Mouse (Mus musculus): ENCODE measurements around the gene Amn.

Gene Amn

GRCm38 (mm10) chr12:111270629-111271277 lies at the start of gene Amn:
TSS of gene Amn (plus strand) at chr12:111271095.
- no peak for ATAC-seq (ENCODE audit: low TSS enrichment)

DNA sequence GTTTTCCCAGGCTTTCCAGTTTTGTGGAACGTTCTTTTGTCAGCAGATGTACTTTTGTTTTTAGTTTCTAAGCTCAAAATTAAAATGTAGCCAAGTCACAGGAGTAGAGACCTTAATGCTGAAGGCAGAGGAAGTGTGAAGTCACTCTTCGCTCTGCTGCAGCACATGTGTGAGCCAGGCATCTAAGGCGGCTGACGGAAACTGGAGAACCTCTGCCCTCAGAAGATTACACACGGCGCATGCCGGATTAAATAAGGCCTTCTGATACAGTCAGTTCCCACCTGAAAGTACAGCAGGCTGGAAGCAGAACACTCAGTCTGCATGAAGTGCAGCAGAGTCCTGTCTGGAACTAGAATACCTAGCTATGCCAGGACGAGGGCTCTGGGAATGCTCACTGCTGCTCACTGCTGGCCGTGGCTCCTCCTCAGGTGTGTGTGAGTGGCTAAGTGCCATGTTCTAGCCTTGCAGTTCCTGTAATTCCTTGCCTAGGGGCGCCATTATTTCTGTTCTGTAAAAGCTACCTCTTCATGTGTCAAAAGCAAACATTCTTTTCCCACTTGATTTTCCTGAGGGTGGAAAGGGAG lies 45.6 kb upstream of the Amn start:
- peak; percentile 38; the same call in 1 of the 2 replicates for ATAC-seq (ENCODE audit: low TSS enrichment)

- ATAC-seq (ENCODE audit: low TSS enrichment) = no peak
These were observed 43.5 kb upstream of the Amn start for GRCm38 (mm10) chr12:111227410-111227809.

DNA sequence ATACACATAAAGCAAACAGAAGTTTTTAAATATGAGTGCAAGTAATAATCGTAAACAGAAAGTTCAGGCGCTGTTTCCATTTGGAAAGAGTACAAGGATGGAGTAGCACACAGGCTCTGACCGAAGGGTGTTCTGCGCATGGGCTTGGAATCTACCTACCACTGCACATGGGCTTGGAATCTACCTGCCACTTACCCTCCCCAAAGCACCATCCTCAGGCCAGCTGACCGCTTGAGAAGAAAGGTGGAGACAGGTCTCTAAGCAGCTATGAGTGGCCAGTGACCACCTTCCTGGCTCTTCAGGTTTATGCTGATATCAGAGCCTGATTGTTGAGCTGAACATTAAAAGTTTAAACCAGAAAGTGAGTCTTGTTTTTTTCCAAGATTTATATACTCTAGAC lies 42.4 kb upstream of the Amn start:
- no peak for ATAC-seq (ENCODE audit: low TSS enrichment)

DNA sequence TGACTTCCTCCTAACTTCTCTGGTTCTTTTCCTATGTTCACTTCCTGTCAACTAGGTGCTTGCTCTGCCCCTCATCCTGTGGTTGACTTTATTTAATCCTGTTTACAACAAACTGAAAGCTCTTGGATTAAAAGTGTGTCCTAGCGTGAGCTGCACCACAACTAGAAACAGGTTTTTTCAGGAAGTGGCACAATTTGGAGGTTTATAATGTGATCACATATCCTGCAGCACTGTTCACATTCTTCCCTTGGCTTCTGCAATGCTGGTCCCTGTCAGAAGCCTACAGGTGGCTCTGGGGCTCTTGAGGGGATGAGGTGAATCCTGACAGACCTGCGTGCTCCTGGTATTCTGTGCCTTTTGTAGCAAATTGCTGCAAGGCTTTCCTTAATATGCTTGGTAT lies 40.1 kb upstream of the Amn start:
- ATAC-seq (ENCODE audit: low TSS enrichment) = no peak

DNA sequence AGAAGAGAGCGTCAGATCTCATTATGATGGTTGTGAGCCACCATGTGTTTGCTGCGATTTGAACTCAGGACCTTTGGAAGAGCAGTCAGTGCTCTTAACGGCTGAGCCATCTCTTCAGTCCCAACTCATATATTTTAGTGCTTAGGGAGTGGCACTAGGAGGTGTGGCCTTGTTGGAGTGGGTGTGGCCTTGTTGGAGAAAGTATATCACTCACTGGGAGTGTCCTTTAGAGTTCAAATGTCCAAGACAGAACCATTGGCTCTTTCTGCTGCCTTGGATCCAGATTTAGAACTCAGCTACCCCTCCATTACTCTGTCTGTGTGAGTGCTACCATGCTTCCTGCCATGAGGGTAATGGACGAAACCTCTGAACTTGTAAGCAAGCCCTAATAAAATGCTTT lies 37.1 kb upstream of the Amn start:
- no peak for ATAC-seq (ENCODE audit: low TSS enrichment)

GRCm38 (mm10) chr12:111234383-111234782 lies 36.5 kb upstream of the Amn start:
- no peak for ATAC-seq (ENCODE audit: low TSS enrichment)

DNA sequence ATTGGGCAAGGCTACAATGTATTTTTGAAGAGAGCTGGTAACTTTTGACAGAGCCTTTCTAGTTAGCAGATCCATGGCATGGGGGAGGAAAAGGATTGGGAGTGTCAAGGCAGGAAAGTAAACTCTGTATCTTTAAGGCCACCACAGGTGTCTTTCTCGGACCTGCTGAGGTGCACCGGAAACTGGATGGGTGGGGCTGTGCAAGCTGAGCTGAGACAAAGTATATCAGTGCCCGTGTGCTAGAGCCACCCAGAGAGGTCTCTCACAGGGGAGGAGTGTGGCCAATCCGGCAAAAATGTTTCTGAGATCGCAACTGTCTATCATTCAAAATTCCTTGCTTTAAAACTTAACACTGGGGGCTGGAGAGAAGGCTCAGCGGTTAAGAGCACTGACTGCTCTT lies 35.3 kb upstream of the Amn start:
- ATAC-seq (ENCODE audit: low TSS enrichment) = no peak

DNA sequence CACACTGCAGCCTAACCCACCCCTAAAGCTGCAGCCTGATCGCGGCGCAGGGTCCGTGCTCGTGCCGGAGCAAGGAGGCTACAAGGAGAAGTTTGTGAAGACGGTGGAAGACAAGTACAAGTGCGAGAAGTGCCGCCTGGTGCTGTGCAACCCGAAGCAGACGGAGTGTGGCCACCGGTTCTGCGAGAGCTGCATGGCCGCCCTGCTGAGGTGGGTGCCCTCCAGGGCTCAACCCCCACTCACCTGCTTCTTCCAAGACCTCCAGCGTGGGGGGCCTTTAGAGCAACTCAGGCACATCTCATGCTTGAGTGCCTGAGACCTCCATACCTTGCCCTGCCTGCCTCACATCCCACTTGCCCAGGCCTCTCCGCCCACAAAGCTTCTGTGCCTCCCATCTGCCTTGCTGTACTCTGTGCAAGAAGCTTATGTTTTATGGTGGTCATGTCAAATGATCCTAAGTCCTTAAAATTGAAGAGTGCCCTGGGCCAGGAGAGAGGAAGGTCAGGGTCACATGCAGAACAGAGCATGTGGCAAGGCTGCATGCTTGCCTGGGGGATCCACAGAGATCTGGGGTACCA lies 33.2 kb upstream of the Amn start:
- peak; percentile 50; the same call in 1 of the 2 replicates for ATAC-seq (ENCODE audit: low TSS enrichment)

- no peak for ATAC-seq (ENCODE audit: low TSS enrichment)
These were observed 32.5 kb upstream of the Amn start for GRCm38 (mm10) chr12:111238345-111238744.

DNA sequence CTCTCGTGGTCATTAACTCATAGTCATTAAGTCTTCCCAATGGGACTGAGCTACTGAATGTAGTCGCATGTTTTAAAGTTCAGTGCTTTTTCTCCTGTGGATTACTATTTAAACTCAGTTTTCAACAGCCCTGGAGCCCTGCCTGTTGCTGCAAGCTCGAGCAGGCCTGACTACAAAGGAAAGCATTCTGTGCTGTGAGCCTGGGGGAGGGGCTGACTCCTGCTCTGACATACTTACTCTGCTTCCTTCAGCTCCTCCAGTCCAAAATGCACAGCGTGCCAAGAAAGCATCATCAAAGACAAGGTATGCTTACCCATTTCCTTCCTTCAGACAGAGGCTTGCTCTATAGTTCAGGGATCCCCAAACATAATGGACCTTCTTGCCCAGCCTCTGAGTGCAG lies 32.1 kb upstream of the Amn start:
- ATAC-seq (ENCODE audit: low TSS enrichment) = peak; percentile 39; the same call in 1 of the 2 replicates

GRCm38 (mm10) chr12:111239930-111240329 lies 31.0 kb upstream of the Amn start:
- no peak for ATAC-seq (ENCODE audit: low TSS enrichment)

GRCm38 (mm10) chr12:111241916-111242315 lies 29.0 kb upstream of the Amn start:
- no peak for ATAC-seq (ENCODE audit: low TSS enrichment)

GRCm38 (mm10) chr12:111242346-111242745 lies 28.5 kb upstream of the Amn start:
- ATAC-seq (ENCODE audit: low TSS enrichment) = no peak

GRCm38 (mm10) chr12:111243733-111244132 lies 27.2 kb upstream of the Amn start:
- 0 out of 2 replicates have a peak, but pooled peaks have one; percentile 42 for ATAC-seq (ENCODE audit: low TSS enrichment)

DNA sequence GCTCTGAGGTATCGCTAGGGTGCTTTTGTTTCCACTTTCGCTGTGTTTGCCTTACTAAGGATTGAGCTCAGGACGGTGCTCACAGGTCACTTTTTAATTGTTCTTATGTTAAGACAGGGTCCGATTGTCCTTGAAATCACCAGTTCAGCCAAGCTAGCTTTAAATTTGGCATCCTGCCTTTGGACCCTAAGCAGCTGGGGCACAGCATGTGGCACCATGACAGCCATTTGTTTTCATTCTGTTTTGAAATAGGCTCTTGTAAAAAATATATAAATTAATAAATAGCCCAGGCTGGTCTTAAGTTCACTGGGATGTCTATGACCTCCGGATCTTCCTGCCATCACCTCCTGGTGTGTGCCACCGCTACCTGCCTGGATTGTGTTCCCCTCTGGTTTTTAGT lies 25.8 kb upstream of the Amn start:
- no peak for ATAC-seq (ENCODE audit: low TSS enrichment)

DNA sequence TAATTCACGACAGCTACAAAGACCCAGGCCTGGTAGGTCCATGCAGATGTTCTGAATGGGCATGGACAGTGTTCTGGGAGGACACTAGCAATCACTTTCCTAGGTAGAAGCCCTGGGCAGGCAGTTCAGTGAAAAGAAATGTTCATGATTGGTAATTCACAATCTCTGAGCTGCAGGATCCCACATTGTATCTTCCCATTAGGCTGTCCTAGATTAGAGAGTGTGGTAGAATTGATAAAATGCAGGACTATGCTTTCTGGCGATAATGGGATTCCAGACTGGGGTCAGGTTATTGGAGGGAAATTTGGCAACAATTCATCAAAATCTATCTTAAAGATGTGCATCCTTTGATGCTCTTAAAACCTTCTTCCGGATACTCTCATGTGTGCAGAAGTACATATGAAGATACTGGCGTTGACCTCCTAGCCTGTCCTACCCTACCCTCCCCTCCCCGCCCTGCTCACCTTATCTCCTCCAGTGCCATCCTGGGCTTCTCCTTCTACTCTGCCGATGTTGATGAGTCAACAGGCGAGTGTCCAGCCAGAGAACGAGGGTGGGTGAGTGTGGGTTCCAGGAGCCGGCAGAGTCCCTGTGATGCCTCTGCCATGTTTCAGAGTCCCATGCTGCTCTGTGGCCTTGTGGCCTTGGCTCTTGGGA lies 24.0 kb upstream of the Amn start:
- ATAC-seq (ENCODE audit: low TSS enrichment) = no peak

GRCm38 (mm10) chr12:111249095-111249494 lies 21.8 kb upstream of the Amn start:
- no peak for ATAC-seq (ENCODE audit: low TSS enrichment)

- peak; percentile 86 for ATAC-seq (ENCODE audit: low TSS enrichment)
These were observed 20.8 kb upstream of the Amn start for GRCm38 (mm10) chr12:111250116-111250515.

DNA sequence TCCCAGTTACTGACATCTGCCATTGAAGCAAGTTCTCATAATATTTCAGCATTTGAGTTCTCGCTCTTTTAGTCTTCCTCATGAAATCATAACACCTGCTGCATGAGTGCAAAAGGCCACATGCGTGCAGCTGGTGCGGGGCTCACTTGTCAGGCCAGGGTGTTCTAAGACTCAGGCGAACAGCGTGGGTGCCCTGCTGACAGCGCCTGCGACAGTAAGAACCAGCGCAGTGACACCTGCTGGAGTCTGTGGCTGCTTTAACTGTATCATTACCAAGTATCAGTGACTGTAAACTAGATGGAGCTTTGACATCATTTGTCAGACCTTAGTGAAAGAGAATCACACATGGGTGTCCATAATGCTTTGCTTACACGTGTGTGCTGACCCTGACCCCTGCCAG lies 19.7 kb upstream of the Amn start:
- no peak for ATAC-seq (ENCODE audit: low TSS enrichment)

- ATAC-seq (ENCODE audit: low TSS enrichment) = no peak
These were observed 7.2 kb upstream of the Amn start for GRCm38 (mm10) chr12:111263650-111264049.

DNA sequence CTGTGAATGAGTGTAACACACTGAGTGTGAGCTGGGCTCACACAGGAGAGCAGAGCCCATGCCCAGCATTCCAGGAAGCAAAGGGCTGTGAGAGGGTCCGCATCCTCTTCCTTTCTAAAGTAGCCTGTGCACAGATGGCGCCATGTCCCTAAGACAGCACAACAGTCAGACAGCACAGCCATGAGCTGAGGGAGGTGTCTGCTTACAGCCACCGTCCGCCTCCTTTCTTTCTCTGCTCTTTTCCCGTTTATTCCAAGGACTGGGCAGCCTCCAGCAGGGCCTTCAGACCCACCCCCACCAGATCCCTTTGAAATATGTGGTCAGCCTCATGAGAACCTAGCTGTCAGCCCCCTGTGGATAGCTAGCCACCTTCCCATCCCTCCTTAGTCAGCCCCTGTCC lies 5.7 kb upstream of the Amn start:
- peak; percentile 64; the same call in 1 of the 2 replicates for ATAC-seq (ENCODE audit: low TSS enrichment)

DNA sequence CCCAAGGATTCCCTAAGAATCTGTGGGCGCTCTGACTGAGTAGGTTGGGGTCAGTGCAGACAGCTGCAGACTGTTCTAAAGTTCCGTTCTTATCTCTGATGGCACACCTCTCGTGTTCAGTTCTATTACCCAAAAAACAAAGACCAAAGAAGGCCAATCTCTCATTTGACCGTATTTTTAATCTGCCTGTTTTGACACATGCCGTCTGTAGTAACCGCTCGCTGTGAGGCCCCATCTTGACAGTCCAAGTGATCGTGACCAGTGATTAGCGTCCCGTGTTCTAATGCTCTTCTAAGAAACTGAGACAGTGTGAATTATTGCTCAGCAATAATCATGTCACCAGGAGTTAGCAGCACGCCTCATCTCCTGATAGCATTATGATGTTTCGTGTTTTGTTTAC lies 4.3 kb upstream of the Amn start:
- ATAC-seq (ENCODE audit: low TSS enrichment) = no peak
